Mouse (Mus musculus) intestine, postnatal 0 days (tissue): ENCODE results near the gene Ascc2. TPM values are rescaled to one million over a fixed set of nuclear protein-coding genes. Genes with fewer than 3 reads are reported as not detected.
"Not testable (repeated sequence)": the region's sequence is repeated elsewhere in the genome, so short reads cannot be mapped to it uniquely, and the experiment has no call there.

Experiments
- ATAC-seq: fragments of 200-750 bp; cut with Nextera tagmentation; 2 replicates; pipeline ENCODE4 v1.8.0; 2017; ENCODE audit warnings: mild to moderate bottlenecking, moderate TSS enrichment, moderate library complexity
- H3K27ac ChIP-seq: fragments of 300-500 bp; sonication (generic); 2 replicates; pipeline ENCODE4 v1.5.1; 2014; ENCODE audit warnings: mild to moderate bottlenecking, low read depth, low read length, moderate library complexity
- H3K27me3 ChIP-seq: fragments of 300-500 bp; sonication (generic); replicated peaks from 2 replicates; pipeline ENCODE4 v1.6.1; 2014; ENCODE audit warnings: low read length, mixed read lengths; ENCODE audit not compliant: control insufficient read depth, insufficient read depth
- H3K36me3 ChIP-seq: fragments of 300-500 bp; sonication (generic); 2 replicates; pipeline ENCODE4 v1.6.1; 2014; ENCODE audit warnings: mild to moderate bottlenecking, moderate library complexity; ENCODE audit not compliant: control insufficient read depth, insufficient read depth
- H3K4me1 ChIP-seq: fragments of 300-500 bp; sonication (generic); replicated peaks from 2 replicates; pipeline ENCODE4 v1.6.1; 2014; ENCODE audit warnings: antibody characterized with exemption, low read length, mixed read lengths; ENCODE audit not compliant: control insufficient read depth, insufficient read depth
- H3K4me2 ChIP-seq: fragments of 300-500 bp; sonication (generic); replicated peaks from 2 replicates; pipeline ENCODE4 v1.6.1; 2014; ENCODE audit warnings: low read depth, mild to moderate bottlenecking, moderate library complexity
- H3K4me3 ChIP-seq: fragments of 300-500 bp; sonication (generic); 2 replicates; pipeline ENCODE4 v1.5.1; 2014; ENCODE audit warnings: low read depth, low read length
- H3K9ac ChIP-seq: fragments of 300-500 bp; sonication (generic); 2 replicates; pipeline ENCODE4 v1.6.1; 2014; ENCODE audit warnings: mild to moderate bottlenecking, low read depth, low read length
- H3K9me3 ChIP-seq: fragments of 300-500 bp; sonication (generic); 2 replicates; pipeline ENCODE4 v1.6.1; 2016; ENCODE audit warnings: mixed run types; ENCODE audit not compliant: control insufficient read depth
- CTCF ChIP-seq: sonication (generic); IDR thresholded peaks from 2 replicates; pipeline ENCODE4 v1.5.1; 2016; ENCODE audit warnings: low read depth, mild to moderate bottlenecking, control low read depth, antibody characterized with exemption, moderate library complexity
- WGBS: fragments of 180-500 bp; shearing (Covaris S2); extraction: QIAGEN DNeasy Blood & Tissue Kit; methylation state at CpG from one replicate; pipeline ENCODE4 v1.1.7; 2014; 5-methylcytosine and 5-hydroxymethylcytosine counted together
- polyA plus RNA-seq: library from polyadenylated mRNA; unstranded; fragments of >200 nt; fragmentation: Nextera tagmentation; extraction: Ambion mirVana; gene quantifications from 2 replicates; pipeline ENCODE4 v1.2.1, GENCODE M21; 2015

Ascc2 gene
- polyA plus RNA-seq, 1 experiment from 2014 or later, result 17.1 TPM

GRCm38 (mm10) chr11:4703688-4704071 is 66.1 kb downstream of the Ascc2 start:
- H3K27ac ChIP-seq, result peak overlapping the region; percentile 79
- ATAC-seq, result peak; percentile 9
- WGBS, result 2% methylated on average over 12 of the region's 12 CpGs

GRCm38 (mm10) chr11:4704072-4704964 is 66.8 kb downstream of the Ascc2 start, which contains the start of the genes Uqcr10 and Zmat5:
Gene Uqcr10, minus strand, starts transcription at chr11:4704342.
Gene Zmat5, plus strand, starts transcription at chr11:4704678.
- WGBS, result under 1% methylated on average over 47 of the region's 47 CpGs
- ATAC-seq, result peak; percentile 96
- H3K4me1 ChIP-seq, result 0 out of 2 replicates have a peak, but pooled peaks cover 4% of the 10 kb centered on the region

More at GRCm38 (mm10) chr11:4703688-4704071, 66.1 kb downstream of the Ascc2 start:
- Histone ChIP-seq H3K9ac (peak overlapping the region; percentile 82), H3K9me3 (no peaks in the 10 kb centered on the region), H3K4me1 (0 out of 2 replicates have a peak, but pooled peaks cover 4% of the 10 kb centered on the region), H3K4me2 (peak overlapping the region; percentile 86), H3K4me3 (peak overlapping the region; percentile 84), H3K27me3 (no peaks in the 10 kb centered on the region), H3K36me3 (peaks cover 14% of the 10 kb centered on the region)
- no peak for TF ChIP-seq CTCF

DNA sequence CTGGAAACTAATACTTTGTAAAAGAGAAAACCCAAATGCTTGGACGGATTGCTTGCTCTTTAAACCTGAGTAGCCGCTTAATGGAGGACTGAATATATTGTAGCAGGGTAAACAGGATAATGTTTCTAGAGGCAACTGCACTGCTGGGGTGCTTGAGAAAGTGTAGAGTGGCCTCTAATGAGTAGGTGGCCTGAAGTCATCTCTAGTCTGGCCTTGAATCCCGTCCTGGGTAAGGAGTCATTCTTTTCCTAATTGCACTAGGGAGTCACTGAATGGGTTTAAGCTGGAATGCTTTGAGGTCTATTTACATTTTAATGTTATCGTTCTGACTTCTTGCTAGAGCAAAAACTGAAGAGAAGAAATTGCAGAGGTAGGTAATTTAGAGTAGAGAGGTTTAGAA is 67.6 kb downstream of the Ascc2 start:
- no peaks in the 10 kb centered on the region for H3K9me3 ChIP-seq
- peak overlapping the region; percentile 82 for H3K9ac ChIP-seq
- H3K4me3 ChIP-seq, result peak overlapping the region; percentile 84
- no peak for TF ChIP-seq CTCF
- H3K4me2 ChIP-seq, result peak overlapping the region; percentile 86
- H3K36me3 ChIP-seq, result peaks cover 14% of the 10 kb centered on the region
- 0 out of 2 replicates have a peak overlapping the region, but pooled peaks have one; percentile 36 for H3K27ac ChIP-seq
- ATAC-seq, result no peak
- H3K4me1 ChIP-seq, result 0 out of 2 replicates have a peak, but pooled peaks cover 4% of the 10 kb centered on the region
- 5% methylated on average over 4 of the region's 4 CpGs for WGBS
- H3K27me3 ChIP-seq, result no peaks in the 10 kb centered on the region

More at GRCm38 (mm10) chr11:4704072-4704964, 66.8 kb downstream of the Ascc2 start, which contains the start of the genes Uqcr10 and Zmat5:
- H3K27me3 ChIP-seq, result no peaks in the 10 kb centered on the region
- H3K36me3 ChIP-seq, result peaks cover 14% of the 10 kb centered on the region
- H3K4me2 ChIP-seq, result peak within 1 kb of the TSS; percentile 86
- TF ChIP-seq CTCF, result no peak
- no peaks in the 10 kb centered on the region for H3K9me3 ChIP-seq
- H3K4me3 ChIP-seq, result peak within 1 kb of the TSS; percentile 84
- peak within 1 kb of the TSS; percentile 82 for H3K9ac ChIP-seq
- H3K27ac ChIP-seq, result peak within 1 kb of the TSS; percentile 79

DNA sequence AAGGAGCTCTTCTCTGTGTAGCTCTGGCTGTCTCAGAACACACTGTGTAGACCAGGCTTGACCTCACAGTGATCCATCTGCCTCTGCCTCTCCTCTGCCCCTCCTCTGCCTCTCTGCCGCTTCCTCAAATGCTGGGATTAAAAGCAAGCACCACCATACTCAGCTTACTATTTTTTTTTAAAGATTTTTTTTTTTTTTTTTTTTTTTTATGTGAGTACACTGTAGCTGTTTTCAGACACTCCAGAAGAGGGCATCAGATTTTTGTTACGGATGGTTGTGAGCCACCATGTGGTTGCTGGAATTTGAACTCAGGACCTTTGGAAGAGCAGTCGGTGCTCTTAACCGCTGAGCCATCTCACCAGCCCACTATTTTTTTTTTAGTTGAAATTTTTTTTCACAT is 72.6 kb downstream of the Ascc2 start:
- H3K9me3 ChIP-seq, H3K4me3 ChIP-seq, H3K27me3 ChIP-seq, ATAC-seq, H3K27ac ChIP-seq, H3K9ac ChIP-seq, H3K36me3 ChIP-seq, H3K4me2 ChIP-seq, H3K4me1 ChIP-seq: not testable (repeated sequence)
- WGBS, result 67% methylated on average over 4 of the region's 4 CpGs

DNA sequence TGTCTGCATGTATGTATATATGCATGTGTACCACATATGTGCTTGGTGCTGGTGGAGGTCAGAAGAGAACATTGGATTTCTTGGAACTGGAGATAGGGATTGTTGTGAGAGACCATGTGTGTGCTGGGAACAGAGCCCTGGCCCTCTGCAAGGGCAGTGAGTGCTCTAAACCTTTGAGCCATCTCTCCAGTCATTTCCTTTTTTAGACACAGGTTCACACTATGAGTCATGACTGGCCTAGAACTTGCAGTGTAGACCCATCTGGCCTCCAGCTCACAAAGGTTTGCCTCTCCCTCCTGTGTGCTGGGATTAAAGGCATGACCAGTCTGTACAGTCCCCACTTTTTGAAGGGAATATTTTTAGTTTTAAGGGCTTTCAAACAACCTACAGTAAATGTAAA is 75.3 kb downstream of the Ascc2 start:
- no peaks in the 10 kb centered on the region for H3K27me3 ChIP-seq
- no peaks in the 10 kb centered on the region for H3K36me3 ChIP-seq
- no peaks in the 10 kb centered on the region for H3K4me1 ChIP-seq
- TF ChIP-seq CTCF, result no peak
- H3K4me3 ChIP-seq, result no peak overlapping the region
- ATAC-seq, result no peak
- H3K9ac ChIP-seq, result no peak overlapping the region
- H3K27ac ChIP-seq, result no peak overlapping the region
- no peaks in the 10 kb centered on the region for H3K9me3 ChIP-seq
- H3K4me2 ChIP-seq, result no peak overlapping the region

DNA sequence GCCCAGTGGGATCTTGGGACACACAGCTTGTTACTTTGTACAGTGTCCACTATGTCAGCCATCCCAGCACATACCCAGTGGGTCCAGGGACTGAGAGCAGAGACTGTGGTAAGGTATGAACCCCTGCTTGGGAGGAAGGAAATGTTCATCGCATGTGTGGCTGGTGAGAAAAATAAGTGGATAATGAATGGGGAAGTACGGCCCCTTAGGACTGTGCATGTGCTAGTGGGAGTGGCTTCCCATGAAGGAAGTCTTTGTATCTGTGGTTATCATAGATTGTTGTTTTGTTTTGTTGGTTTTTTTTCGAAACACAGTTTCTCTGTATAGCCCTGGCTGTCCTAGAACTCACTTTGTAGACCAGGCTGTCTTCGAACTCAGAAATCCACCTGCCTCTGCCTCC is 77.2 kb downstream of the Ascc2 start:
- Histone ChIP-seq H3K36me3 (no peaks in the 10 kb centered on the region), H3K9ac (no peak overlapping the region), H3K27ac (no peak overlapping the region), H3K4me2 (no peak overlapping the region), H3K4me1 (no peaks in the 10 kb centered on the region), H3K9me3 (no peaks in the 10 kb centered on the region), H3K27me3 (no peaks in the 10 kb centered on the region), H3K4me3 (no peak overlapping the region)
- no peak for ATAC-seq
- TF ChIP-seq CTCF, result no peak
- WGBS, result 79% methylated on average over 4 of the region's 4 CpGs
